Mouse (Mus musculus): ENCODE results near the gene Btbd9. TPM values are rescaled to one million over a fixed set of nuclear protein-coding genes. Genes with fewer than 3 reads are reported as not detected.

Gene Btbd9
- polyA plus RNA-seq, 1 experiment from 2014 or later, result 150 TPM

DNA sequence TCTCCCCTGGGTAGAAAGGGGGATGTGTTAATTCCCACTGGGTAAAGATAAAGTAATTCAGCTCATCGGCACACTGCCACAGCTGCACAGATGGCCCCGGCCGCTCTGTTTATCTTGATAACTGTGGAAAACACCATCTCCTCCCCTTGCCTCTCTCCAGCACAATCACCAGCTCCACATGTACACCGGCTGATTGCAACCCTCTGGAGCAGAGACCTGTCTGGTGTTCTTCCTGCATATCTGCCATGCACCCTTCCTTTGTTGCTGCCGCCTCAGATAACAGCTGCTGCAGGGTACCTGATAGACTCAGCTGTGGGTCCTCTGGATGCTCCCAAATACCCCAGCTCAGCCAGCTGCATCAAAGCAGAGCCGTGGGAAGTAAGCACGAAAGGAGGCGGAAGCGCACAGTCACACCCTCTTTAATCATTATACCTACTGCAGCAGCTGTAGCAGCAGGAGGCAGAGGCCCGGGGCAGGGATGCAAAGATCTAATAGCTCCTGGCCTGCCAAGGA, 229.1 kb downstream of the Btbd9 start:
- Histone ChIP-seq H3K27me3 (no peaks in the 10 kb centered on the region), H3K4me2 (peak overlapping the region; percentile 34), H3K27ac (peak overlapping the region; percentile 88), H3K9ac (peak overlapping the region; percentile 44), H3K36me3 (no peaks in the 10 kb centered on the region), H3K4me1 (replicated peaks) (peaks cover 54% of the 10 kb centered on the region), H3K9me3 (no peaks in the 10 kb centered on the region), H3K4me3 (no peak overlapping the region)
- 15% methylated on average over 10 of the region's 10 CpGs for WGBS
- peak; percentile 79 for ATAC-seq (ENCODE audit: low FRiP score)

DNA sequence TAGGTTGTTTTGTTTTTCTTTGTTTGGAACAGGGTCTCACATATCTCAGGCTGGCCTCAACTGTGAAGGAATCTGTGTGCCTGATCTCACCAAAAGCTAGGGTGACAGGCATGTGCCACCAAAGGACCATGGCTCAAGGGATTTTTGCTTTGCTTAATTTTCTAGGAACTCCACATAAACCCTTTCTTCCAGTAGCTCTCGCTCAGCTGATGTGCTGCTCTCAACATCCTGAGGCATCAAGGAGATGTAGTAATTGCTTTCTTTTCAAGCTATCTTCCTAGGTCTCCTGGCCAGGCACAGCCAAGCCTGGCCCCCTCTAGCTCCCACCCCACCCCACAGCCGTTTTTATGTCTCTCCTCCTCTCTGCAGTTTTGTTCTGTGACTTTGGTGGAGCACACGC, 231.3 kb downstream of the Btbd9 start:
- H3K4me3 ChIP-seq, result no peak overlapping the region
- WGBS, result 83% methylated on average over 3 of the region's 3 CpGs
- no peaks in the 10 kb centered on the region for H3K36me3 ChIP-seq
- no peaks in the 10 kb centered on the region for H3K9me3 ChIP-seq
- H3K27me3 ChIP-seq, result no peaks in the 10 kb centered on the region
- H3K27ac ChIP-seq, result no peak overlapping the region; the same call in 1 of the 2 replicates
- no peak overlapping the region for H3K4me2 ChIP-seq
- H3K9ac ChIP-seq, result no peak overlapping the region
- peaks cover 61% of the 10 kb centered on the region for H3K4me1 ChIP-seq (replicated peaks)
- ATAC-seq (ENCODE audit: low FRiP score), result no peak

DNA sequence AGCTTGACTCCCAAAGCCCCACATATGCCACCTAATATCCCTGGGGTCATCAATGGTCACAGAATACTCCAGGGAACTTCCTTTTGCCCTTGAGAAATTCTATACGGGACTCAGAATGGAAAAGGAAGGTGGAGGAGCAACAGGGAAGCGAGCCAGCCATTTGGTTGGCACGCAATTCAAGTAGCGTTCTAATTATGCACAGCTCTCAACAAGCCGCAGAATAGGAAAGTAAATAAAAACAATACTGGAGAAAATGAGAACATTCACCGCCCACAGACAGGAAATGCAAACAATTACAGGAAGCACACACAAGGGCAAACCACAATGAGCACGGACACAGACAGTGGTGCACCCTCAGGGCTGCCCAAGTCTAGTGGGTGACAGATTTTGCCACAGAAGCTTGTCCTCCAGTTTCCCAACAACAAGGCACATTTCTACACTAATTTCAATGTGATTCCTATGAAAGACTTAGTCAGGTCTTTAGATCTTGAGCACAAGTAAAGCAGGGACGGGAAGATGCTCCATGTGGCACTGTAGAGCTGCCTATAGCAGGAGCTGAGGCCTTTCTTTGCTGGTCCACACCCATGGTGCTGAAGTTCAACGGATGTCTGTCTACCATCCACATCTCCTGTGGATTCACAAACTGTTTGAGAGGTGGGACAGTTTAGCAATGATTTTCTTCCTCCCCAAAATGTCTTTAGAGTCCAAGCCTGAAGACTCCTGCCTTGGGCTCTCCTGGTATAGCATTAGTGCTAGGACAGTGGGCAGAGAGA, 232.4 kb downstream of the Btbd9 start:
- ATAC-seq (ENCODE audit: low FRiP score), result no peak
- no peaks in the 10 kb centered on the region for H3K9me3 ChIP-seq
- WGBS, result 70% methylated on average over 9 of the region's 9 CpGs
- peaks cover 60% of the 10 kb centered on the region for H3K4me1 ChIP-seq (replicated peaks)
- H3K36me3 ChIP-seq, result no peaks in the 10 kb centered on the region
- no peak overlapping the region for H3K4me3 ChIP-seq
- no peak overlapping the region for H3K9ac ChIP-seq
- H3K27ac ChIP-seq, result no peak overlapping the region
- no peaks in the 10 kb centered on the region for H3K27me3 ChIP-seq
- no peak overlapping the region for H3K4me2 ChIP-seq

DNA sequence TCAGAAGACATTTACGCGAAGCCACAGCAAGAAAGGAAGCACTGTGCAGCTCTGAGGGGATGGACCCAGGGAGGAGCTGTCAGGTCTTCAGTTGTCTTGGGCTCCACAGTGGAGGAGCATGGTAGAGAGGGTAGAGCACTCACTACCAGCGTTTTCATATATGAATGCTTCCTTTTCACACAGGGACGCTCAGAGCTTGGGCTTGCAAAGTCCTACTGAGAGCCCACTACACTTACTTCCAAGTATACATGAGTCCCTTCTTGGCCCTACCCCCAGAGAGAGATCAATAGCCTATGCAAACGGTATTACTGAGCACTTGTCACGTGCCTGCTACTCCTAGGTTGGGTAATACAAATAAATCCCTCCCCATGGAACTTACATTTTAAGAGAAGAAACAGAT, 234.7 kb downstream of the Btbd9 start:
- no peak overlapping the region for H3K4me3 ChIP-seq
- 77% methylated on average over 6 of the region's 6 CpGs for WGBS
- H3K4me2 ChIP-seq, result no peak overlapping the region
- H3K27ac ChIP-seq, result no peak overlapping the region
- H3K9ac ChIP-seq, result no peak overlapping the region
- no peaks in the 10 kb centered on the region for H3K27me3 ChIP-seq
- peaks cover 52% of the 10 kb centered on the region for H3K4me1 ChIP-seq (replicated peaks)
- no peaks in the 10 kb centered on the region for H3K36me3 ChIP-seq
- ATAC-seq (ENCODE audit: low FRiP score), result no peak
- no peaks in the 10 kb centered on the region for H3K9me3 ChIP-seq

DNA sequence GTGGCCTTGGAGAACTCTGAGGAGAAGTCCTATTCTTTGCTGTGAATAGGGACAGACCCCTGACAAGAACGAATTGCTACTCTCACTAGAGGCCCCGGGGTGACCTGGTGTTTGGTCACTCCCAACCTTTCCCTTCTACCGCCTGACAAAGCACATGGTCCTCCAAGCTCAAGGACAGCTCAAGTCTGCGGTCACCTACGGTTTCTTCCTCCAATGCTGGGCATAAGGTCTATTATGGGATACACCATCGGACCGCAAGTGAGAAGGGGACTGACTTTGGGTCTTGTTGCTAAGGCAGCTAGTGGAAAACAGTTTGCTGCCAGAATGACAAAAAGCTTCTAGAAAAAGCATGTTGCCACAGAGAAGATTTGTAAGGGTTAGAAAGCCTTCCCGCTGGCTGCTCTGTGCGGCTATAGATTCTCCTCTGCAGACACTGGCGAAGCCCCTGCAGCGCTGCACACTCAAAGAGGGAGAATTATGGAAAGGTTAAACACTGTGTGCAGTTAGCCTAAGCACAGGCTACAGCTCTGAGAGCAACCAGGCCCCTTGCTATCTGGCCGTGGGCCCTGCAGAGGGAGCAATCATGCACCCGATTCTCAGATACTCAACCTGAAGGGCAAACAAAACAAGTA, 235.7 kb downstream of the Btbd9 start:
- Histone ChIP-seq H3K27ac (peak overlapping the region; percentile 64), H3K4me3 (no peak overlapping the region), H3K9me3 (no peaks in the 10 kb centered on the region), H3K9ac (no peak overlapping the region), H3K36me3 (no peaks in the 10 kb centered on the region), H3K4me2 (no peak overlapping the region), H3K27me3 (no peaks in the 10 kb centered on the region), H3K4me1 (replicated peaks) (peaks cover 54% of the 10 kb centered on the region)
- 58% methylated on average over 13 of the region's 13 CpGs for WGBS
- no peak; the same call in 1 of the 2 replicates for ATAC-seq (ENCODE audit: low FRiP score)

DNA sequence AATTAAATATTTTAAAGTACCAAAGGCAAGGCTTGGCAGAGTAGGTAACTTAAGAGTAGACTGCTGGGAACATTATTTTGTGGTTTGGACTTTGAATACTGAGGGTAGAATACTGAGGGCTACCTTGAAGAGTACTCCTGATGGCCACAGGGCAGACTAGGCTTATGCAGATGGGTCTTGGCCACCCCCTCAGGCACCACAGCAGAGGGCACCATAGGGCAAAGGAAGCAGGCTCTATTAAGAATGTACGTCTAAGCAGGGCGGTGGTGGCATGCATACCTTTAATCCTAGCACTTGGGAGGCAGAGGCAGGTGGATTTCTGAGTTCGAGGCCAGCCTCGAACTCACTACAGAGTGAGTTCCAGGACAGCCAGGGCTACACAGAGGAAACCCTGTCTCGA, 237.0 kb downstream of the Btbd9 start:
- H3K4me2 ChIP-seq, result no peak overlapping the region
- WGBS, result 84% methylated on average over 5 of the region's 5 CpGs
- no peak overlapping the region for H3K9ac ChIP-seq
- no peaks in the 10 kb centered on the region for H3K9me3 ChIP-seq
- H3K36me3 ChIP-seq, result no peaks in the 10 kb centered on the region
- H3K27me3 ChIP-seq, result no peaks in the 10 kb centered on the region
- no peak overlapping the region for H3K27ac ChIP-seq
- ATAC-seq (ENCODE audit: low FRiP score), result no peak
- H3K4me3 ChIP-seq, result no peak overlapping the region
- peaks cover 54% of the 10 kb centered on the region for H3K4me1 ChIP-seq (replicated peaks)

DNA sequence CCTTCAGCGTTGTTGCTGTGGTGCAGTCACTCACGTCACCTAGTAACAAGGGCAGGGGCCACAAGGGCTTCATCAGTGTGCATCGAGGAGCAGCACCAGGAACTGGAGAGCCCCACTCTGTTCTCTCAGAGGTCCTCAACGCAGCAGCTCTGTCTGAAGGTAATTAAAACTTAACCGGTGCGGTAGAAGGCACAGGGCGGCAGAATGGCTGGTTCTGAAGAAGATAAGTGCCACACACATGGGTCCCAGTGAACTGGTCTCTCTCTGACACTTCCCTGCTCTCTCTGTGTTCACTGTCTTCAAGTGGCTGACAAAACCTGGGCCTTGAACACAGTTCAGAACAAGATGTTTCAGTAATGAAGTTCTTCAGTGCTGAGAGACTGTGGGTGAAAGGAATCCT, 239.5 kb downstream of the Btbd9 start:
- no peak overlapping the region for H3K27ac ChIP-seq
- H3K9me3 ChIP-seq, result no peaks in the 10 kb centered on the region
- no peak overlapping the region for H3K9ac ChIP-seq
- H3K4me3 ChIP-seq, result no peak overlapping the region
- no peak for ATAC-seq (ENCODE audit: low FRiP score)
- no peak overlapping the region for H3K4me2 ChIP-seq
- no peaks in the 10 kb centered on the region for H3K36me3 ChIP-seq
- 46% methylated on average over 7 of the region's 7 CpGs for WGBS
- peaks cover 48% of the 10 kb centered on the region for H3K4me1 ChIP-seq (replicated peaks)
- H3K27me3 ChIP-seq, result no peaks in the 10 kb centered on the region

DNA sequence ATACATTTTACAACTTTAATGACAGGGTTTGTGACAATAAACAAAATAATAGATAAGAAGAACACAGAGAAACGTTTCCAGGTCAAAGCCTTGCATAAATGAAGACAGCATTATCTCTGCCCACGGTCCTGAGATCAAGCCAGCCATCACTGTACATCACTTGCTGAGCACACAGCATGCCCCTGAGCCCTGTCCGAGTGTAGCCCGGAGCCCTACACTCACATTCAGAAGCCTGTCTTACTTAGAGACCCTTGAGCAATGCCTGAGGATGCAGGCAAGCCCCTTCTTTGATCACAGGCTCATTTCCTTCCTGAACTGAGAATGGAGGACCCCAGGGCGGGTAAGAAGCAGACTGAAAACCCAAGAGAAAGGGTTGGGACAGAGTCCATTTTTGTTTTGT, 240.0 kb downstream of the Btbd9 start:
- whole genome bisulfite sequencing, result 54% methylated on average over 5 of the region's 5 CpGs
- Histone ChIP-seq H3K9ac (no peak overlapping the region), H3K4me3 (no peak overlapping the region)

DNA sequence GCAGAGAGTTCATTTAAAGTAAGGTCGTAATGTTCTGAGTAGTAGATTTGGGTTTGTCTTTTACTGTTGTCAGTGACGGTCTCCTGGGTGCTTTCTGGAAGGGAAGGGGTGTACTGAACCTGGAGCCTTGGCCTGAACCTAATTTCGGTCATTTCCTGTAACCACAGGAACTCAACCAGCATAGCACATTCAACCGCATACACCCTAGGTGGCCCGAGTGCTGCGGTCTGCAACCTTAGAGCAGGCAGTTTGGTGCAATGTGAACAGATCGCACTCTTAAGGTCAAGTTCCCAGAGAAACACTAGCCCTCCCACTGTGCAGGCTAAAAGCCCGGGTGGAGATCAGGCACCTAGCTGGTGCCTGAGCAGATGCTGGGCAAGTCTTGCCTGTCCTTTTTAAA, 240.5 kb downstream of the Btbd9 start:
- Histone ChIP-seq H3K4me3 (no peak overlapping the region), H3K4me1 (replicated peaks) (peaks cover 40% of the 10 kb centered on the region), H3K27me3 (no peaks in the 10 kb centered on the region), H3K27ac (no peak overlapping the region), H3K9ac (no peak overlapping the region), H3K9me3 (no peaks in the 10 kb centered on the region), H3K36me3 (no peaks in the 10 kb centered on the region), H3K4me2 (no peak overlapping the region)
- ATAC-seq (ENCODE audit: low FRiP score), result no peak
- 66% methylated on average over 8 of the region's 8 CpGs for WGBS

More for the DNA sequence above, 240.0 kb downstream of the Btbd9 start:
- H3K9me3 ChIP-seq, result no peaks in the 10 kb centered on the region
- H3K36me3 ChIP-seq, result no peaks in the 10 kb centered on the region
- no peak overlapping the region for H3K27ac ChIP-seq
- no peak overlapping the region for H3K4me2 ChIP-seq
- H3K27me3 ChIP-seq, result no peaks in the 10 kb centered on the region
- peaks cover 44% of the 10 kb centered on the region for H3K4me1 ChIP-seq (replicated peaks)
- ATAC-seq (ENCODE audit: low FRiP score), result no peak

DNA sequence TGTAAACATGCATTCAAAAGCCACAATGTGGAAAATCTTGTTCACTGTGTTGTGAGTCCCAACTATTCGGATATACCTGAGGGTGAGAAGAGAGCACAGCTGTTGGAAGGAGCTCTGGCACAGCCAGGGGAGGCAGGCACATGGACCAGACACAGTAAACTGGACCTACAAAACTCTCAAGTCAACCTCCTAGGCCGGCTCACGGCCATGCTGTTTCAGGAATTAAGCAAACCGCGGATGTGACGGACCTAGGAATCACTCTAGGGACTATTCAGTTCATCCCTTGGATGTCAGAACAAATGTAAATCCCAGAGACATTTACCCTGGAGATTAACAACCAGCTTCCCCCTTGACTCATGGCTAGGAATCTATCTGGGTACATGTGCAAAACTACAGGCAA, 242.0 kb downstream of the Btbd9 start:
- H3K9ac ChIP-seq, result no peak overlapping the region
- no peak overlapping the region for H3K4me2 ChIP-seq
- H3K36me3 ChIP-seq, result no peaks in the 10 kb centered on the region
- 73% methylated on average over 6 of the region's 6 CpGs for WGBS
- no peak overlapping the region for H3K4me3 ChIP-seq
- no peak overlapping the region for H3K27ac ChIP-seq
- H3K9me3 ChIP-seq, result no peaks in the 10 kb centered on the region
- no peaks in the 10 kb centered on the region for H3K27me3 ChIP-seq
- ATAC-seq (ENCODE audit: low FRiP score), result no peak
- H3K4me1 ChIP-seq (replicated peaks), result peaks cover 33% of the 10 kb centered on the region

DNA sequence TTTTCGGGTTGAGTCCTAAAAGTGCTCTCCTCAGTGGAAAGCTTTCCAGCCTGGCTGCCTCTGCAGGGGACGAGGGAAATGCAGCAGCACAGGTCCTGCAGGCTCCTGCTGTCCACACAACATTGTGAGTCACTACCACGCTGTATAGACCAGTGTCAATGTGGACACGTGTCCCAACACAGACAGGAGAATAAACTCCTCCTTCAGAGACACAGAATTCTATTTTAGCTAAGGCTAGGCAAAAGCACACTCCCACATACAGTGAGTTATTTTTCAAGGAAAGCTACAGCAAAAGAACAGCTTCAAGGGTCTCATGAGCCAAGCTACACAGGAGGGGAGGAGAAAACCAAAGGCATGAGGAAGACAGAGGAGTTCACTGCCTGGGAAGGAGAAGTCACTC, 243.2 kb downstream of the Btbd9 start:
- no peak overlapping the region for H3K4me3 ChIP-seq
- H3K4me2 ChIP-seq, result no peak overlapping the region
- ATAC-seq (ENCODE audit: low FRiP score), result no peak
- H3K27me3 ChIP-seq, result no peaks in the 10 kb centered on the region
- WGBS, result 81% methylated on average over 4 of the region's 4 CpGs
- no peaks in the 10 kb centered on the region for H3K9me3 ChIP-seq
- H3K27ac ChIP-seq, result no peak overlapping the region
- H3K9ac ChIP-seq, result no peak overlapping the region
- no peaks in the 10 kb centered on the region for H3K36me3 ChIP-seq
- H3K4me1 ChIP-seq (replicated peaks), result peaks cover 37% of the 10 kb centered on the region

DNA sequence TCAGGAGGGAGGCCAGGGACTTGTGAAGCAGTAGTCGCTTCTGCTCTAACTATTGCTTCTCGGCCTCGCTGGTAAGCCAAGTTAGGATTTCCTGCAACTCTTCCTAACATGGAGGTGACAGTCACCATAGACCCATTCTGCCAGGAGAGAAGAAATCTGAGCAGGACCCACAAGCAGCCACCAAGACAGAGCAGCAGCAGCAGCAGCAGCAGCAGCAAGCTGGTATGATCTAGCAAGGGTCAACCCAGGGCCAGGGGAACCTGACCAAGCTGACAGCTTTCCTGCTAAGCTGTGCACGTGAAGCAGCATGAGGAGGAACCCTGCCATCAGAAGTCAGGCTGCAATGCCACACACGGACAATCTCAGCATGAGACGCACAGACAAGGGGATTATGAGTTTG, 244.9 kb downstream of the Btbd9 start:
- peaks cover 26% of the 10 kb centered on the region for H3K4me1 ChIP-seq (replicated peaks)
- 73% methylated on average over 6 of the region's 6 CpGs for WGBS
- H3K9me3 ChIP-seq, result no peaks in the 10 kb centered on the region
- H3K27ac ChIP-seq, result no peak overlapping the region
- H3K4me3 ChIP-seq, result no peak overlapping the region
- no peak overlapping the region for H3K4me2 ChIP-seq
- no peaks in the 10 kb centered on the region for H3K36me3 ChIP-seq
- no peaks in the 10 kb centered on the region for H3K27me3 ChIP-seq
- no peak for ATAC-seq (ENCODE audit: low FRiP score)
- H3K9ac ChIP-seq, result no peak overlapping the region

DNA sequence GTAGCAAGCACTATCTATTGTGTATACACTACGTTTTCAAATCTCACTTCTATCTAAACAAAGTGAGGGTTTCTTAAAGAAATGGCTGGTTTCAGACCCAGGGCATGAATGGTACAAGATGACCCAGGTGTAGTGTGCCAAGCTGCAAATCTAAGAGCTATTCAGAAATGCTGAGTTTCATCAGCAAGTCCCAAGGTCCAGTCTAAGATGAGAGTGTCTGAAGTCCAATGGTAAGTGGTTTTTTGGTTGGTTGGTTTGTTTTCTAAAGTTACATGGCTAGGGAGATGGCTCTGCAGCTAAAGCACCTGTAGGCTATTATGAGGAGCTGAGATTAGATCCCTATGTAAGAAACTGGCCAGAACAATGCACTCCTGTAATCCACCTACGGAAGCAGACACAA, 246.8 kb downstream of the Btbd9 start:
- Histone ChIP-seq H3K4me1 (replicated peaks) (peaks cover 9% of the 10 kb centered on the region; the same call in 1 of the 2 replicates), H3K9ac (no peak overlapping the region), H3K27me3 (no peaks in the 10 kb centered on the region), H3K9me3 (no peaks in the 10 kb centered on the region), H3K4me2 (no peak overlapping the region), H3K4me3 (no peak overlapping the region), H3K36me3 (no peaks in the 10 kb centered on the region), H3K27ac (no peak overlapping the region)
- 87% methylated on average over 2 of the region's 2 CpGs for WGBS
- ATAC-seq (ENCODE audit: low FRiP score), result no peak
